Mouse (Mus musculus): ENCODE results near the gene Tmed2.

- TF ChIP-seq CTCF (IDR thresholded peaks at IDR 0.05; ENCODE audit: borderline replicate concordance, extremely low read depth, insufficient read depth, insufficient read length) (no peak), POLR2A (IDR thresholded peaks at IDR 0.05; ENCODE audit: borderline replicate concordance, extremely low read depth, insufficient read depth, insufficient read length, poor library complexity, severe bottlenecking) (no peak)
Measured at GRCm38 (mm10) chr5:124528351-124528750, 12.1 kb upstream of the Tmed2 start.

Data from brain, embryonic 14.5 days (tissue).